Mouse (Mus musculus) cortical plate, adult 2 months (tissue): ENCODE measurements around the gene Tbl2. TPM values are rescaled to one million over a fixed set of nuclear protein-coding genes. Genes with fewer than 3 reads are reported as not detected.

Source experiments
- H3K27ac ChIP-seq: fragments of 200-500 bp; 2 replicates; pipeline ENCODE4 v1.5.1; 2012; ENCODE audit warnings: low read length, control low read depth, inconsistent platforms; ENCODE audit not compliant: insufficient read depth
- H3K4me1 ChIP-seq: fragments of 200-500 bp; 2 replicates; pipeline ENCODE4 v1.6.1; 2011; ENCODE audit warnings: low read length; ENCODE audit not compliant: control insufficient read depth, insufficient read depth
- H3K4me3 ChIP-seq: fragments of 200-500 bp; 2 replicates; pipeline ENCODE4 v1.5.1; 2011; ENCODE audit warnings: mild to moderate bottlenecking, low read length, control low read depth; ENCODE audit not compliant: insufficient read depth
- CTCF ChIP-seq: fragments of 200-500 bp; IDR thresholded peaks from 2 replicates; pipeline ENCODE4 v1.5.1; 2011; ENCODE audit warnings: mild to moderate bottlenecking, control low read depth, low read length; ENCODE audit not compliant: insufficient read depth; ENCODE audit errors: extremely low read depth
- POLR2A ChIP-seq: fragments of 200-500 bp; IDR thresholded peaks from 2 replicates; pipeline ENCODE4 v1.6.1; 2011; ENCODE audit warnings: mild to moderate bottlenecking, low read length, control low read depth; ENCODE audit not compliant: insufficient read depth; ENCODE audit errors: extremely low read depth
- polyA plus RNA-seq: library from polyadenylated mRNA; depleted of rRNA; stranded (reverse); fragments of >200 nt; gene quantifications from 2 replicates; pipeline ENCODE4 v1.2.3, GENCODE M21; 2012

The Tbl2 gene
- polyA plus RNA-seq, 1 experiment, result 11.7 TPM

DNA sequence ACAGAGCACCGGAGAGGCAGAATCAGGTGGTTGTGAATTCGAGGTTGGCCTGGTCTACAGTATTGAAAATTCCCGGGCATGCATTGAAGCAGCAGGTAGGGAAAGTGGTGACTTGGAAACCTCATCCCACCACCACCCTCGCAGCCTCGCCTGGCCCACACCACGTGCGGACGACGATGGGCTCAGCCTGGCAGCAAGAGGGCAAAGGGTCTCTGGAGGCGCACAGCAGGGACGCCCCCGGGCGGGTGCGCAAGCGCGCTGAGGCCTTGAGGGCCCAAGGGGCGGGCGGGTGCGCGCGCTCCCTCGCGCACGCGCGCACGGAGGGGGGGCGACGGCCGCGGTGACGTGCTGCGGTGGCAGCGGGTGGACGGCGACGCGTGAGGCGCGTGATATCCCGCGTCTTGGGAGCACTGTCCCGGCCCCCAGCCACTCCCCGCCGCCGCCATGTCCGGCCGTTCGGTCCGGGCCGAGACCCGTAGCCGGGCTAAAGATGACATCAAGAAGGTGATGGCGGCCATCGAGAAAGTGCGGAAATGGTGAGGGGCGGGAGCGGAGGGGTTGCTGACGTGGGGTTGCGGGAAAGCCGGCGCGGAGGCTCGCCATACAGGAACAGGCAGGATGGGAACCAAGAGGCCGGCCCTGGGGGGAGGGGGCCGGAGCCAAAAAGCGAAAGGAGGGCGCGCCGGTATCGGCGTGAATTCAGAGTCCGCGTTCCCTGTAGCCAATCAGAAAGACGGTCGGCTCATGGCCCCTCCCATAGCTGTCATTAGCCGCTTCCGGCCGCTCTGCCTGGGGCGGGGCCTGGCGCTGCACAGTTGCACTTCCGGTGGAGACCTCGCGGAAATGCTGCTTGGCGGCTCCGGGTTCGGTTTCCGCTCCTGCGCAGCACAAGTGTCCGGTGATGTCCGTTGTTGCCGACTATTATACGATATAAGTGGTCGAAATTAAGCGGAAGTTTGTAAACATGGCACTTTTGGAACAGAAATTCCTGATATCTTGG is 18.9 kb downstream of the Tbl2 start, which contains the start of gene Bcl7b:
TSS of gene Bcl7b (plus strand) at position 221 of the 1,000 bp plus-strand sequence.
- Histone ChIP-seq H3K4me1 (peaks cover 5% of the 10 kb centered on the region; the same call in 1 of the 2 replicates), H3K27ac (peak within 1 kb of the TSS; percentile 98), H3K4me3 (peak within 1 kb of the TSS; percentile 58)
- TF ChIP-seq POLR2A (peak; percentile 69), CTCF (no peak)

DNA sequence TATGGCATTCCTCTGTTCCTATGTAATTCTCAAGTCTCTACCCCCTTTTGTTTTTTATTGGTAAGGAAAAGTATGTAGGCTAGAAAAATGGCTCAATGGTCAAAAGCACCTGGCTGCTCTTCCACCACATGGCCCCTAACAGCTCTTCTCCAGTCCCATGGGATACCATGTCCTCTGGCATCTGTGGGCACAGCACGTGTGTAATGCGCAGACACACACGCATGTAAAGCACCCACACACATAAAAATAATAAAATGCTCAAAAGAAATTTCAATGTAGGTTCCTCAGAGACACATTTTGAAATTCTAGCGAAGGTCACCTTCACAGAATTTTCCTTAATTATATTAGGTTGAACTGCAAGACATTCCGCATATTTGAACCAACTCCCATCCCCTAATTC is 20.0 kb downstream of the Tbl2 start:
- TF ChIP-seq POLR2A (no peak), CTCF (no peak)
- Histone ChIP-seq H3K4me3 (peak overlapping the region; percentile 58), H3K27ac (no peak overlapping the region), H3K4me1 (peaks cover 5% of the 10 kb centered on the region; the same call in 1 of the 2 replicates)

DNA sequence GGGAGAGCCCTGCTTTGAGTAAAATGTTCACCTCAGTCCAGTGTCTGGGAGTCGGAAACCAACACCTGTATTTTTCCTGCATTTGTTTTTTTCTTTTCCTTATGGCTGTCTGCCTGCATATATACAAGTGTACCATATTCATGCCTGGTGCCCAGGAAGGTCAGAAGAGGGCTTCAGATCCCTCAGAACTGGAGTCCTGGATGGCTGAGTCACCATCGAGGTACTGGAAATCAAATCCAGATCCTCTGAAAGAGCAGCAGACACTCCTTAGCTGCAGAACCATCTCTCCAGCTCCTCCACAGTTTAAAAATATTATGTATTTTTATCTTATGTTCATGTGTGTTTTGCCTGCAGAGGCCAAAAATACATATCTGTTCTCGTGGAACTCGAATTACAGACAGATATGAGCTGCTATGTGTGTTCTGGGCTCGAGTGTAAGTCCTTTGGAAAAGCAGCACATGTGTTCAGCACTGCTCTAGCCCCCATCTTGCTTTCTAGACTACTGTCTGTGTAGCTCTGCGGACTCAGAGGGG is 22.3 kb downstream of the Tbl2 start:
- Histone ChIP-seq H3K27ac (no peak overlapping the region), H3K4me3 (no peak overlapping the region), H3K4me1 (peaks cover 8% of the 10 kb centered on the region)
- TF ChIP-seq CTCF, result no peak
- no peak for TF ChIP-seq POLR2A

DNA sequence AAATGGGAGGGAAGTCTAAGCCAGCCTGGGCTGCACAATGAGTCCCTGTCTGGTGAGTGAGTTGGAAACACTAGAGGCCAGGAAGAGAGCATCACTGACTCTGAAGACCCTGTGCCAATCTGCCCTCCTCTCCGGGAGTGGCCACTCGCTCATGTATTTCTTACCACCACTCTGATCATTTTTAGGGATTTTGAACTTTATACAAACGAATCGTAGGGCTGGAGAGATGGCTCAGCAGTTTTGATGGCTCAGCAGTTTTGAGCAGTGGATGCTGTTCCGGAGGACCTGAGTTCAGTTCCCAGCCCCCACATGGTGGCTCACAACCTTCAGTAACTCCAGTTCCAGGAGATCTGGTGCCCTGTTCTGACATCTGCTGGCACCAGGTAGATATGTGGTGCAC is 23.5 kb downstream of the Tbl2 start:
- no peak overlapping the region for H3K27ac ChIP-seq
- H3K4me1 ChIP-seq, result peaks cover 8% of the 10 kb centered on the region
- TF ChIP-seq CTCF (no peak), POLR2A (no peak)
- no peak overlapping the region for H3K4me3 ChIP-seq

DNA sequence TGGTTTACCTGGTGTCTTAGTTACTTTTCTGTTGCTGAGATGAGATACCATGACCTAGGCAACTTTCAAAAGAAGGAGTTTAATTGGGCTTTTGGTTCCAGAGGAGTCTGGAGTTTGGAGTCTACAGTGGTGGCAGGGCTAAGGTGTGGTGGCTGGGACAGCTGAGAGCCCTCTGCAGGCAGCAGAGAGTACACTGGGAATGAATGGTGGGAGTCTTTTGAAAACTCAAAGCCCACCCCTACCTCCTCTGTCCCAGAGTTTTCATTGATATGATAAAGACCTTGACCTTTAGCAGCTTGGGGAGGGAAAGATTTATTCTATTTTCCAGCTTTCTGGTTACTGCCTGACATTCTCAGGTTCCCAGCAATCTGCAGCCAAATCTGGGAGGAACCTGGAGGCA is 25.6 kb downstream of the Tbl2 start:
- Histone ChIP-seq H3K27ac (no peak overlapping the region), H3K4me3 (no peak overlapping the region), H3K4me1 (peaks cover 5% of the 10 kb centered on the region)
- TF ChIP-seq POLR2A (no peak), CTCF (no peak)

DNA sequence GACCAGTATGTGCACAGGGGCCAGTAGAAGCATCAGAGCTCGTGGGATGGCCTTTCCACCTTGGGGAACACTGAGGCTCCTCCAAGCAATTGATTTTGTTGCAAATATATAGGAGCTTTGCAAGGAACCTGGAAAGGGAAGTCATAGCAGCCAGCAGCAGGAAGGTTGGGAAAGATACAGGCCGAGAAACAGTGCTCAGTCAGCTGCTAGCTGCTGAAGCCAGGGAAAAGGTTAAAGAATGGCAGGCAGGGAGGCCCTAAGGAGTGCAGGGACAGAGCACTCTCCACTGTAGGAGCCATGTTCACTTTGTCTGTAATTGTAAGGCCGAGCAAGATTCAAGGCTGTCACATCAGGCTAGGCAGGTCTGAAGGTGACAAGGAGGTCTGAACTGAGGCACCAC is 29.1 kb downstream of the Tbl2 start:
- Histone ChIP-seq H3K4me3 (no peak overlapping the region), H3K27ac (peak overlapping the region; percentile 51), H3K4me1 (peaks cover 5% of the 10 kb centered on the region)
- TF ChIP-seq CTCF, result no peak
- TF ChIP-seq POLR2A, result no peak

DNA sequence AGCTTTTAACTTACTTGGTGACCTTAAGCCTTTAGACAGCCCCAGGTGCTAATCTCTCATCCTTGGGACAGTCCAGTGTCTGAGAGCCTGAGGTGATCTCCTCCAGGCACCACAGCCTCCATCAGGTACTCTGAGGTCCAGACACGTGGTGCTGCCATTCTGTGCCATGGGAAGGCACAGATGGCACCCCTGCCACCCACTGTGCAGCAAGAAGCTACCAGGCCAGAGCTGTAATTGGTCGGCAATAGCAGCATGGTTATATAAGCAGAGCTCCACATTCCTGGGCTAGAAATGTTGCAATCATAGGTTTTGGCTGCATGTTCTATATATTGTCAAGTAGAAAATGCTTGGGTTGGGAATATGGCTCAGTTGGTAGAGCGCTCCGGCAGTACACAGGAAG is 29.5 kb downstream of the Tbl2 start:
- H3K4me1 ChIP-seq, result peaks cover 5% of the 10 kb centered on the region
- peak overlapping the region; percentile 51 for H3K27ac ChIP-seq
- H3K4me3 ChIP-seq, result no peak overlapping the region
- TF ChIP-seq CTCF (no peak), POLR2A (no peak)

DNA sequence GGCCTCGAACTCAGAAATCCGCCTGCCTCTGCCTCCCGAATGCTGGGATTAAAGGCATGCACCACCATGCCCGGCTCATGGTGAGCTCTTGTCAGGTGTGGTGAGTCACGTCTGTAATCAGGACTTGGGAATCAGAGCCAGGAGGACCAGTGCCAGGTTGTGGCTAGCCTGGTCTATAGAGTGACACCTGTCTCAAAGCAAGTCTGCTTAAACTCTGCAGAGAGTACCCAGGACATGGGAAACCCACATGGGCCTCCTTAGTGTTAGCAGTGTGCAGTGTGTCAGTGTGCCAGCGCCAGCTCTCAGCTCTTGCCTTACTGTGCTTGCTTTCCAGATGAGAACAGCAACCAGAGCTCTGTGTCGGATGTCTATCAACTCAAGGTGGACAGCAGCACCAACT is 30.2 kb downstream of the Tbl2 start:
- no peak overlapping the region for H3K4me3 ChIP-seq
- H3K27ac ChIP-seq, result 0 out of 2 replicates have a peak overlapping the region, but pooled peaks have one; percentile 28
- peaks cover 5% of the 10 kb centered on the region for H3K4me1 ChIP-seq
- TF ChIP-seq POLR2A (no peak), CTCF (no peak)

DNA sequence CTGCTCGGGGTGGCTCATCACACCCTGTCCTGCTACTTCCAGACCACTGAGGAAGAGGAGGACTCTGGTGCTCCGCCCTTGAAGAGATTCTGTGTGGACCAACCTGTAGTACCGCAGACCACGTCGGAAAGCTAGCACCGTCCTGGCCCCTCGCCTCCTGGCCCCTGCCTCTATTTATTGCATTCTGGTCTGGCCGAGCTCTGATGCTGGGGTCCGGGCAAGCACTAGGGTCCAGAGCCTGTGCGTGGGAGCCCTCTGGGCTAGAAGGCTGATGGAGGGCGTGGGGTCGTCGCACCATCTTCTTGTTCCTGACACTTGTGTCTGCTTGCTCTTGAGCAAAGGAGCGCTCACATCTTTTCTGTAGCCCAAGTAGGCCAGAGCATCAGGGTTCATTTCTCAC is 31.3 kb downstream of the Tbl2 start:
- Histone ChIP-seq H3K4me3 (no peak overlapping the region), H3K4me1 (peaks cover 5% of the 10 kb centered on the region), H3K27ac (no peak overlapping the region)
- no peak for TF ChIP-seq CTCF
- no peak for TF ChIP-seq POLR2A
